Mouse (Mus musculus): ENCODE results near the gene Mmrn1. TPM values are rescaled to one million over a fixed set of nuclear protein-coding genes. Genes with fewer than 3 reads are reported as not detected.
"Not testable (repeated sequence)": the region's sequence is repeated elsewhere in the genome, so short reads cannot be mapped to it uniquely, and the experiment has no call there.

Mmrn1 gene
- total RNA-seq (2014; fragmentation: Nextera tagmentation) (not detected in 2 replicates), total RNA-seq (2017) (0.62 and 0.90 TPM in 2 replicates)

DNA sequence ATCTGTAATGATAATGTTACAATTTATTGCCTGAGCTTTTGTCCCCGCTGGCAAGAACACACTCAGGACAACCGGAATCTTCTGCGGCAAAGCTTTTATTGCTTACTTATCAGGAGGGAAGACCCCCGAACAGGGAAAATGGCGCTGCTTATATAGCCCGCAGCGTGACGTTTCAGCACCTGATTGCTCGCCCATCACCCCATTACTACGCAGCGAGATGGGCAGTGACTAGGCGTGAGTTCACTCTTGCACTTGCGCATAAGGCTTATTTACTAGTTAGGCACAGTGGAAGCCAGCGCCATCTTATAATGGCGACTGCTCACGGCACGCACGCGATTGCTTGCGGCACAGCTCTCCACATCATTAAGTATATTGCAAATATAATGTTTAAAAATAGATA lies at the start of gene Mmrn1:
Gene Mmrn1, plus strand, starts transcription at position 301 of the 400 bp plus-strand sequence.
- not testable (repeated sequence) for ATAC-seq (replicated peaks; ENCODE audit: poor library complexity, severe bottlenecking)

DNA sequence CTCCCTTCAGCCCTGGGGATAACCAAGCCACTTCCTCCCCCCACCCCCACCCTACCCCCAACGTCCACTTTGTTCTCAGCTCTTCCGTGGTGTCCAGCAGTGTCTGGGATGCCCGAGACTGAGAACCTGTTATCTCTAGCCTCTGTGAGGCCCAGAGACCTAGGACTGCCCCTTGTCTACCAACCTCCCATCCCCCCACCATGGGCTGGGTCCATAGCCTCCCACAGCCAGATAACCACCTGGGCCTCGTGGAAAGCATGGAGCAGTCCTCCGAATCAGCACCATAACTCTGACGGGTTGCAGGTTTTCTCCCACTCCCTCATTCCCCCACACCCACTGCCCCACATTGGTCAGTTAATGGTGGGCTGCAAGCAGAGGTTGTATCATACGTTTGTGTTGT lies 44.4 kb upstream of the Mmrn1 start:
- ATAC-seq (replicated peaks; ENCODE audit: poor library complexity, severe bottlenecking), result no peak

DNA sequence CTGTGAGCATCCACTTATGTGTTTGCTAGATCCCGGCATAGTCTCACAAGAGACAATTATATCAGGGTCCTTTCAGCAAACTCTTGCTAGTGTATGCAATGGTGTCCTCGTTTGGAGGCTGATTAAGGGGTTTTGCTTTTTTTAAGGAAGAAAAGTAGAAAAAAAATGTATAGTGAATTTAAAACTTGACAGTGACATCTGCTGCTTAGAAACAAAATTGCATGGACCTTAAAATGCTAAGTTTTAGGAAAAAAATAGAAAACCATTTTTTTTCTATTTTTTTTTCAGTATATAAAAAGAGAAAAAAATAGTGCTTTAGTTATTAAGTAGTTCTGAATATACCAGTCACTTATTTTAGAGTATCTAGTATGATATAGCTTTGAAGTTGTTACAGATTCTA lies 43.2 kb upstream of the Mmrn1 start:
- ATAC-seq (replicated peaks; ENCODE audit: poor library complexity, severe bottlenecking), result no peak

DNA sequence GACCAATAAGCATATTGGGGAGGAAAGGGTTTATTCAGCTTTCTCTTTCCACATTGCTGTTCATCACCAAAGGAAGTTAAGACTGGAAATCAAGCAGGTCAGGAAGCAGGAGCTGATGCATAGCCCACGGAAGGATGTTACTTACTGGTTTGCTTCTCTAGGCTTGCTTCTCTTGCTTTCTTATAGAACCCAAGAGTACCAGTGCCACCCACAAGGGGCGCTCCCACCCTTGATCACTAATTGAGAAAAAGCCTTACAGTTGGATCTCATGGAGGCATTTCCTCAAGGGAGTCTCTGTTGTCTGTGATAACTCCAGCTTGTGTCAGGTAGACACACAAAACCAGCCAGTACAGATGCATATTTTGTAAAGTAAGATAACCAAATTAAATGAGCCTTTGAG lies 17.5 kb upstream of the Mmrn1 start:
- no peak for ATAC-seq (replicated peaks; ENCODE audit: poor library complexity, severe bottlenecking)

DNA sequence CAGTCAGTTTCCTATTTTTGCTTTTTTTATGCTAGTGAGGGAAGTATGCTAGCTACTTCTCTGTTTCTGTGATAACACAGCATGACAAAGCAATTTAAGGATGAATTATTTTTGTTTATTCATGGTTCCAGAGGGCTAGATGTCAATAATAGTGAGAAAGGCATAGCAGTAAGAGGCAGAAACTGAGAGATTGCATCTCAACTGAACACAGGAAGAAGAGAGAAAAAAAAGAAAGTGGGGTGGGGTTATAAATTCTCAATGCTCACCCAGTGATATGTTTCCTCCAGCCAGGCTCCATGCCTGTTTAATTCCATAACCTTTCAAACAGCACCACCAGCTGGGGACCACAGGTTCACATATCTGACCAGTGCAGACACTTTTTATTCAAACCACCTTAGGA lies 6.6 kb downstream of the Mmrn1 start:
- no peak for ATAC-seq (replicated peaks; ENCODE audit: poor library complexity, severe bottlenecking)

DNA sequence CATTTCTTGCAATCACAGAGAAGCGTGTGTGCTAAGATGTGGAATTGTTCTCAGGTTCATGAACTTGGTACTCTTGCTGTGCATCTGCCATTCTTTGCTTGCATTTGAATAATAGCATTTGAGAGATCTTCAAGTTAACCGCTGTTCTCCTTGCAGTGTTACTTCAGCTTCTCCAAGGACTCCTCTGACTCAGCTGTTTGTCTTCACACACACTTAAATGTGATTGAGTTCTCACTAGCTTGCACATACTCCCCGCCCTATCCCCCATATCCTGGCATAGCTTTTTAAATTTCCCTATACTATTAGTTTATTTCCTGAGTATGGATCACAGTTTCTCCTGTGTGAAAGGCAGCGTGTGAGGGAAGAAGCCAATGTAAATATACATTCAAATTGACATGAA lies 10.1 kb downstream of the Mmrn1 start:
- no peak for ATAC-seq (replicated peaks; ENCODE audit: poor library complexity, severe bottlenecking)

DNA sequence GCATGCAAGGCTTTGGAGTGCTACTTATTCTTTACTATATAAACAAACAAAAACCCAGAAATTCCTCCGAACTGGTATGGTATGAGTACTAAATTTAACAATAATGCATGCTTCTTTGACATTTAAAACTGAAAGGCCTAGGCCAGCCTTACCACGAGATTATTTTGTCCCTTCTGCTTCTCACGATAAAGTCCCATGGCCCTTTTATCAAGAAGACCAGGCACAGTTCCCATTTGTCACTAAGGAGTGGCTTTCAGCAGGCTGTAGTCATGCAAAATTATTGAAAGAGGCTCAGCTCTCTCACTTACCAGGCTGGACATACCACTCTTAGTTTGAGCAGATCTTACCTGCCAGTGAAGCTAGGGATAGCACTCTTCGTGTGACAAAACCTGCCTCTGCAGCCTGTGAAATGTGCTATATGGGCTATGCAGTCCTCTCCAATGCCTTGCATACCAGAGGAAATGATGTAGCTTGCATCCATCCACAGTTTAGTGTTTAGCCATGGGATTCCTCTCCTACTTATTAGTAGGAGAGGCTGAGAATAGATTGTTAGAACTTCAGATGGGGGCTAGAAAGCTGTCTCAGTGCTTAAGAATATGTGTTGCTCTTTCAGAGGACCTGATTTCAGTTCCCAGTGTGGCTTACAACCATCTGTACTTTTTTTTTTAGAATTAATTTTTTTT lies 10.8 kb downstream of the Mmrn1 start:
- ATAC-seq (replicated peaks; ENCODE audit: poor library complexity, severe bottlenecking), result no peak

DNA sequence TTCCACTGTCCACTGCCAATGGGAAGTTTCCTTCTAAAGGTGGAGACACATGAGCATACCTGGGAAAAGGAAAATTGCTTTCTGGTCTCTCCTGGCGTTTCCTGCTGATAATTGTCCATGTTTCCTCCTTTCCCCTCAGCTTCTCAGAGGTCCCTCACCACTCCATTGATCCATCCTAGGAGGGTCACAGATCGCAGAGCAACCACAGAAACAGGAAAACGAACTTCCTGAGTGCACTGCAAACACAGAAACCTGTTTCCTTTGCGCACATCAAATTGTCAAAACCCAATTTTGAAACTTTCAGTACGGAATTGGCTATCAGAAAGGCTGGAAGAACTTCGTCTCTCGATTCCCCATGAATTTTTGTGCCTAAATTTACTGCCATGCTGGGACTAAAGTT lies 19.4 kb downstream of the Mmrn1 start:
- ATAC-seq (replicated peaks; ENCODE audit: poor library complexity, severe bottlenecking), result peak; percentile 30

DNA sequence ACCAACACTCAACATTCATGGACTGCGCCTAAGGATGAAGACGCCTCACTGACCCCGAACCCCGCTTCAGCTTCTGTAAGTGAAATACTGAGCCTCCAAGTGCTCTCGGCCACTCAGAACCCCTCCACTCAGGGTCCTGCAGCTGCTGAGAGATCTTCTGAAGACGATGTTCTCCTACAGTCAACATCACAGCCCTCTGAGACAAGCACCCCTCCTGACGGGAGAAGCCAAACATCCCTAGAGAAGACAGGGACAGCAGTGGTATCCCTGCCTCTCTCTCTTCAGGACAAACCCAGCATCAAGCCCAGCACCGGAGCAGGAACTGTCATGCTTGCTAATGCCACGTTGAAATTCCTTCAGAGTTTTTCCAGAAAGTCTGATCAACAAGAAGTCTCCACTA lies 19.8 kb downstream of the Mmrn1 start:
- ATAC-seq (replicated peaks; ENCODE audit: poor library complexity, severe bottlenecking), result no peak; the same call in 1 of the 2 replicates

DNA sequence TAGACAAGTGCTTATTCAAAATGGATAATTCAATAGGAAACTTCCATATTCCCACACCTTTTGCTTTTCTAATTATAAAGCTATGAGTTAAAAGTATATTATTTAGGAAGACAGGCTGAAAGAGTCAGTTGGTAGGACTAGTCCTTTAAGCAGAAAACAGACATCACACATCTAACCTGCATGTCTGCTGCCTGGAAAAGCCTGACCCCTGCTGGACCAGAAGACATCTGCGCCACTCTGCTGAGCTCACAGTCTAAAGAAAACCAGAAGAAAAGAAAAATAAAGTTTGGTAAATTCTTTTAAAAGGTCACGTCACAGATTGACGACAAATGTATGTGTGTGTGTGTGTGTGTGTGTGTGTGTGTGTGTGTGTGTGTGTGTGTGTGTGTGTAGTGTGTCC lies 25.6 kb downstream of the Mmrn1 start:
- peak; percentile 82 for ATAC-seq (replicated peaks; ENCODE audit: poor library complexity, severe bottlenecking)

DNA sequence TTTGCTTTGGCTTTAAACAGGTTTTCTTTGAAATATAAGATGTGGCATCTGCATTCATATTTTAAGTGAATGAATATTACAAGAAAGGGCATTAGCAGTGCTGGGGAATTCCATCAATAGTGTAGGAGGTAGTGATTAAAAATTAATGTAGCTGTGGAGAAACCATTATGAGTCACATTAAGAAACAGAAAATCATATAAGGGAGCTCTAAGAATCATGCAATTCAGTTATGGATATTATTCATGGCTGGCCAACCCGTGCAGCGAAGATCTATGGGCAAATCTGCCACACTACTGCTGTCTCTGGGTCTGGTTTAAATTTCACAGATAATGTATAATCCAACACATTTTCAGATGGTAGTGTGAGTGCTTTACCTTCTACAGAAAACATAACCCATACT lies 36.5 kb downstream of the Mmrn1 start:
- no peak for ATAC-seq (replicated peaks; ENCODE audit: poor library complexity, severe bottlenecking)

DNA sequence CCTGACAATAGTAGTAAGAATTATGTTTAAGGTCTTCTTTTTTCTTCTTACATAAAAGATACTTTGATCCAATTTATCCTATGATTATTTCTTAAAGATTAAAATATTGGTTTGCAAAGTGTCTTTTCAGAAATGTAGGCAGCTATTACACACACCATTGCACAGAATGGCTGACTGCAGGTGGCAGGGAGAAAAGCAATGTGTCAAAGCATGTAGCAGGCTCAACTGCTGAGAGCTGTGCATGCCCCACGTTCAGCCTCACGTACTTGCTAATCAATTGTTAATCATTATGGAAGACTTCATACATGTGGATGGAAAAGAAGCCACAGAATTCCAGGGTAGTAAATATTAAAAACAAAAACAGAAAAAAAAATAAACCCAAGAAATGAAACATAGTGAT lies 37.1 kb downstream of the Mmrn1 start:
- no peak for ATAC-seq (replicated peaks; ENCODE audit: poor library complexity, severe bottlenecking)

DNA sequence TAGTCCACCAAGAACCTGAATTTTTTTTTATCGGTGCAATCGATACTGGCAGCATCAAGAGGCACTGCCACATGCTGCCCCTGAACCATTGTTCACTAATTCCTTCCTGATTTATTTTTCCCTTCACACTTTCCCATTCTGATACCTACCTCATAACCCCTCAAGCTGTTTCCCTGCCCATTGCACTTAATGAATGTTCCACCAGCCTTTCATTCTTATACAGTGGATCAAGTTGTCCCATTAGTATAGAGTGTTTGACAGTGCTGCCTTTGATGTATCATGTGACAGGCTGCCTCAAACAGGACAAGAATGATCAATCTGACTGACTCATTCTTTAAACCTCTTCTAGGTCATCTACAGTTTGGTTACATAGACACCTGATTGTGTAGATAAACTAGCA lies 37.9 kb downstream of the Mmrn1 start:
- ATAC-seq (replicated peaks; ENCODE audit: poor library complexity, severe bottlenecking), result no peak

DNA sequence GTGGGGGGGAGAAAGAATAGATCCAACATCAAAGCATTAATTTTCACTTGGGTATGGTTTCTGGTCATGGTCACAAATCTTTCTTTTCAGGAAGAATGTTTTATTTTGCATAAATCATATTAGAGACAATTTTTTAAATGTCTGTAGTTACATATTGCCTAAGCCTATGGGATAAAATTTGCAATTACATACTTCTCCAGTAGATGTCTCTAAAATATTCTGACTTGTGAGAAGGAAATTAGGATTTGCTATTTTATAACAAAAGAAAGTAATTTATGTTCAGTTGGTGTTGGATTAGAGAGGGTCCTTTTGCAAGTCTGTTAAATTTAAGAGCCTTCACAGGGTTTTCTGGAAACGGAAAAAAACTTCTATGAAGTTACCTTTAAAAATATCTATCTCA lies 39.0 kb downstream of the Mmrn1 start:
- ATAC-seq (replicated peaks; ENCODE audit: poor library complexity, severe bottlenecking), result no peak

DNA sequence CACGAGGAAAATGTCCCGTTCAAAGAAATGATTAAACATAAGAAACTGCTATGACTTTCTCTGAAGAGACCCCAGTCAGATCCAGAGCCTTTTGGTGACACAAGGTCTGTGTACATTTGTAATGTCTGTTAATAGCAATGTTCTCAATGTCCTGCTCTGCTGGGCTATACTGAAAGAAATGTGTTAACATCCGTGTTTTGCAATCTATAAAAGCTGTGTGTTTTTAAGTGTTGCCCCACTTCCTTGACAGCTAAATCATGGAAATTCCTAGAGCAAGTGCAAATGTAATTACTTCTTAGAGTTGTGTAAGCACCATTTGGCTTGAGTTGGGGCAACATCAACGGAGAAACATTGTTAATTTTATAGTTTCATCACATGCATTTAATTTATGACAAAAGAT lies 42.2 kb downstream of the Mmrn1 start:
- peak; percentile 97 for ATAC-seq (replicated peaks; ENCODE audit: poor library complexity, severe bottlenecking)

DNA sequence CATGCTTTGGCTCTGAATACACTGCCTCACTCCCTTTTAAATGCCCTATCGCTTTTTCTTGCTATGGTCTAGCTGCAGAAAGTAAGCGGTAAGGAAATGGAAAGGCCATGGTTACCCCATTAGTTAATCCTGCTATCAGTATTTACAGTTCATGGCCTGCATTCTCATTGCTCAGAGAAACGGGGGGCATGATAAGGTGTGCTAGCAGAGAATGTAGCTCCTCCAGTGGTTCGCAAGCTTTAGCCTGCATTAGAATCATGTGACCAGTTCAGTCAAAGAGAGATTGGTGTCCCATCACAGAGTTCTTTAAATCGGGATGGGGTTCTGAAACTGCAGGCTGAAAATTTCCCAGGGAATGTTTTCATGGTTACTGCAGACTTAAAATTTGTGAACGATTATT lies 44.6 kb downstream of the Mmrn1 start:
- ATAC-seq (replicated peaks; ENCODE audit: poor library complexity, severe bottlenecking), result no peak

DNA sequence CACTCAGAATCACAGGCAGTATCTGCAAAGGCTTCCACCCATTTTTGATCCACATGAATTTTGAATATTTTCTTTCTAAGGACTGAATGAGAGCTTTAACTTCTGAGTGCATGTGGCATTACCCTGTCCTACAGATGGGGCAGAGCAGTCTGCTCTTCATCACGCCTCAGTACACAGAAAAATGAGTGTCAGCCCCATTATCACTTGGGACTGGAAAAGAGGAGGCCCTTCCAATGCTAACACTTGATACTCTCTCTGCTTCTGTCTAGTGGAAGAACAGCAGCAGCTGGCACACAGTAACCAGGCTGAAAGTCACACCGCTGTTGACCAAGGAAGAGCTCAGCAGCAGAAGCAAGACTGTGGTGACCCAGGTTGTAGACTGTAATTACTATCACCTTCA lies 46.0 kb downstream of the Mmrn1 start:
- no peak for ATAC-seq (replicated peaks; ENCODE audit: poor library complexity, severe bottlenecking)

DNA sequence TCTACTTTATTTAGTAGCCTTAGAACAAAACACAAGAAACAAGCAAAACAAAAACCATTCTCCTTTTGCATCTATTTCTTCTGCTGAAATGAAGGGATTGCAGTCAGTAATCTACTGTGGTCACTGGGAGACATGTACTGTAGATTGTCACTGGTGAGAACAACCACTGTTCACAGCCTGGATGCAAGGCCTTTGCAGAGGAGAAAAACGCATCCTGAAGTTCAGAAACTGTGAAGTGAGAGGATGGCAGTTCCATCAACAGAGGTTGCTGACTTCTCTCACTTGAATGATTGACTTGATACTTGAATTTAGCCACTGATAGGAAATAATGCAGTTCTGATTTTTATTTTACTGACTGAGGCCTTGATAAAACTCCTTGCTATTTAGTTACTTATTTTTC lies 53.8 kb downstream of the Mmrn1 start:
- no peak for ATAC-seq (replicated peaks; ENCODE audit: poor library complexity, severe bottlenecking)

DNA sequence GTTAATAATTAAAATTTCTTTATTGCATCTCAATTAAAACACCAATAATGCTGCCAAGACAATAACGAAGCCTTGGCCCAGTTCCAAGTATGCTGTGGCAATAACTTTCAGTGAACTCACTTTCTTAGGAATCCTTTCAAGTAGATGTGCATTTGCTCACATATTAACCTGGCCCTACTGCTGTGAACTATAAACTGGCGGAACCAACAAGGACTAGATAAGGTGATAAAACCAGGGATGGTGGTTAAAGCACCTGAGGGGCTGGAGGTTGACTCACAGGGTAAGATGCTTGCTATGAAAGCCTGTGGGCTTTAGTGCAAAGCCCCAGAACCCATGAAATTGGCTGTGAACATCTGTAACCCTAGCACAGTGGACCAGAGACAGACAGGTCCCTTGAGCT lies 54.3 kb downstream of the Mmrn1 start:
- ATAC-seq (replicated peaks; ENCODE audit: poor library complexity, severe bottlenecking), result no peak

DNA sequence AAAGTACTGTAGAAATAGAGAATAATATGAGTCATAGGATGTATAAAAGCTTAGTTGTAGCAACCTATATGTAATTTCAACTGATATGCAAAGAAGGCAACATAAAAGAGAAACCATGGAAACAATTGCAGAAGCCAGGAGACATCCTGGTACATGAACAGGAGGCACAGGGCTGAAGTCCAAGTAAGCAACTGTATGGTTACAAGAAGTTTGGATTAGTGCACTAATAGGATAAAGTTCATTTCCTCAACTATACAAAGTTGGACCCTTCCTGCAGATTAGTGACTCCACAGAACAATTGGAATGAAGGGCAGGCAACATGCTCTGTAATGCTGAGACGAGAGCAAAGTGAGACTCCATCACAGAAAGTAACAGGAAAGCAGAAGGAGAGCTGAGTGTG lies 59.6 kb downstream of the Mmrn1 start:
- ATAC-seq (replicated peaks; ENCODE audit: poor library complexity, severe bottlenecking), result no peak

DNA sequence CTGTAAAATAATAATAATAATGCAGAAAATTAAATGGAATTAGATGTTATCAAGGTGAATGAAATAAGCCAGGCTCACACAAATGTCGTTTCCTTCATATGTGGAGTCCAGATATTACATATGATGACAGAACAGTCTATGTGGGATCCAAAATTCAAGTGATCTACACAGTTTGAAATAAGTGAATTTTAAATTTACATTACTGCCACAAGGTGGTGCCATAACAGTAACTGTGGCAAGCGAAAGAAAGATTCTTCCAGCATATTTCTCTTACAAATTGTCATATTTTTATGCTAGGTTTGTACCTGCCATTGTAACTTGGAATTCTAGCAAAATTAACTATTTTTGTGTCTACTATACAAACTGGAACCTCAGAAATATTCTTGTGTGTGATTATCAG lies 61.1 kb downstream of the Mmrn1 start:
- 0 out of 2 replicates have a peak, but pooled peaks have one; percentile 30 for ATAC-seq (replicated peaks; ENCODE audit: poor library complexity, severe bottlenecking)

DNA sequence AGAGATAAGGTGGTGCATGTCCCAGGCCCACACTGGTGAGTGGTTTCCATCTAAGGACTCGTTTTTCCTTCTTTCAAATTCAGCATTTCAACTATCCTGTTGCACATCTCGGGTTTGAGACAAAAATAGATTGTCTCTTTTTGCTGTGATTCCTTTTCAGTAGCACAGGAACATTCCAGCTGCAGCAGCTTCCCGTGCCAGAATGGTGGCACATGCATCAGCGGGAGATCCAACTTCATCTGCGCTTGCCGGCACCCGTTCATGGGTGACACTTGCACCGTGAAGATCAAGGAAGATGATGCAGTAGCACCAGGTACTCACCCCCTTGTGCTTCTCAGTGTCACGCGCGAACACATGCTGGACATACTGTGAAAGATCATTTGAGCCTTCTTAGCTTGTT lies 62.1 kb downstream of the Mmrn1 start:
- ATAC-seq (replicated peaks; ENCODE audit: poor library complexity, severe bottlenecking), result no peak

DNA sequence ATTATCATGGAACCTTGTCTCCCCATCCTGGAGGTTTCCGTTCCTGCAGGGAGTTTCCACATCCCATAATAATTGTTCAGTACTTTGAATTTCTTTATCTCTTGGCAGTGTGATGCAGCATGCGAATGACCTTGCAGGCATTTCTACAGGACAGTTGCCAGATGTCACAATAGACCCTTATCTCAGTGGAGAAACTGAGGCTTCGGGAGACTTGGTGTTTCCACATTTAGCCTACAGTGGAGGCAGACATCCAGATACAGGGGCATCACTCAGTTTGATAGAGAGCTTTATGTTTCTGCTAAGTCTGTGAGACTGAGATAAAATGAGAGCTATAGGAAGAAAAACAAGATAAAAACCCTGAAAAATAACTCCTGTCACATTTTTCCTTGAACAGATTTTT lies 63.0 kb downstream of the Mmrn1 start:
- no peak for ATAC-seq (replicated peaks; ENCODE audit: poor library complexity, severe bottlenecking)

Measured in granulocyte monocyte progenitor cell, adult 5-6 weeks (primary cell).